Mouse (Mus musculus) CH12.LX (cell line): Measurements from ENCODE around the gene Gna14. TPM values are rescaled to one million over a fixed set of nuclear protein-coding genes. Genes with fewer than 3 reads are reported as not detected.

Experiments
- DNase-seq: peaks from one replicate; pipeline ENCODE4 v3.0.0-alpha.2; 2013; ENCODE audit errors: extremely low read depth
- H3K27ac ChIP-seq: 2 replicates; pipeline ENCODE4 v1.5.1; 2012; ENCODE audit warnings: low read depth, mild to moderate bottlenecking, control low read depth, moderate library complexity; ENCODE audit not compliant: insufficient read depth
- H3K27me3 ChIP-seq: replicated peaks from 2 replicates; pipeline ENCODE3; 2012; ENCODE audit warnings: inconsistent platforms
- H3K36me3 ChIP-seq, 2 experiments: replicated peaks in 1 of 2; 2 replicates each; pipeline versions ENCODE3 to v1.6.1; 2012; ENCODE audit warnings: inconsistent platforms in 1 of 2, low read length in 1 of 2, mild to moderate bottlenecking in 1 of 2, mixed read lengths in 1 of 2, moderate library complexity in 1 of 2; ENCODE audit not compliant: control insufficient read depth in 1 of 2, insufficient read depth in 1 of 2
- H3K4me1 ChIP-seq, 2 experiments: 2 replicates each; pipeline ENCODE4 v1.6.1; 2012; ENCODE audit warnings: inconsistent platforms in 1 of 2, moderate library complexity in 1 of 2; ENCODE audit not compliant: insufficient read depth in 2 of 2, control insufficient read depth in 1 of 2
- H3K4me2 ChIP-seq: 2 replicates; pipeline ENCODE4 v1.6.1; 2012; ENCODE audit warnings: low read depth, mild to moderate bottlenecking, control low read depth; ENCODE audit not compliant: poor library complexity, insufficient read depth, severe bottlenecking
- H3K4me3 ChIP-seq, 3 experiments: fragments of 150-350 bp in 1 of 3; sonication (generic) in 1 of 3; replicated peaks in 1 of 3; 2 replicates each; pipeline versions ENCODE3 to v1.5.1; 2011 to 2012; ENCODE audit warnings: low read depth in 2 of 3, low read length in 2 of 3, mild to moderate bottlenecking in 2 of 3, moderate library complexity in 2 of 3, control low read depth in 1 of 3, improper control_type of control experiment in 1 of 3, inconsistent platforms in 1 of 3, mixed read lengths in 1 of 3; ENCODE audit not compliant: poor library complexity in 1 of 3
- H3K79me2 ChIP-seq: replicated peaks from 2 replicates; pipeline ENCODE4 v1.6.1; 2012; ENCODE audit warnings: mild to moderate bottlenecking, moderate library complexity; ENCODE audit not compliant: control insufficient read depth, poor library complexity, insufficient read depth, severe bottlenecking; ENCODE audit errors: extremely low read depth
- H3K9ac ChIP-seq: 2 replicates; pipeline ENCODE4 v1.6.1; 2012; ENCODE audit warnings: low read depth, mild to moderate bottlenecking, control low read depth, moderate library complexity; ENCODE audit not compliant: insufficient read depth
- H3K9me3 ChIP-seq: replicated peaks from 2 replicates; pipeline ENCODE3; 2012; ENCODE audit warnings: low read length, inconsistent platforms, mixed read lengths
- BHLHE40 ChIP-seq: IDR thresholded peaks from 2 replicates; pipeline ENCODE4 v1.6.1; 2011; ENCODE audit warnings: mild to moderate bottlenecking, low read depth, low read length, improper control_type of control experiment
- CHD1 ChIP-seq: IDR thresholded peaks from 2 replicates; pipeline ENCODE4 v1.6.1; 2012; ENCODE audit warnings: low read depth, low read length, improper control_type of control experiment, inconsistent platforms
- CHD2 ChIP-seq: IDR thresholded peaks from 2 replicates; pipeline ENCODE4 v1.6.1; 2011; ENCODE audit warnings: low read length, improper control_type of control experiment
- CTCF ChIP-seq, 2 experiments: IDR thresholded peaks in 1 of 2; conservative IDR thresholded peaks in 1 of 2; 2 replicates each; pipeline ENCODE4 v1.5.1; 2011 to 2012; ENCODE audit warnings: low read depth in 2 of 2, low read length in 2 of 2, improper control_type of control experiment in 1 of 2, inconsistent platforms in 1 of 2, mild to moderate bottlenecking in 1 of 2, moderate library complexity in 1 of 2
- E2F4 ChIP-seq: IDR thresholded peaks from 2 replicates; pipeline ENCODE4 v1.6.1; 2011; ENCODE audit warnings: low read depth, low read length, improper control_type of control experiment; ENCODE audit not compliant: insufficient replicate concordance
- IRF4 ChIP-seq: IDR thresholded peaks from 2 replicates; pipeline ENCODE4 v1.6.1; 2014; ENCODE audit warnings: low read depth, mild to moderate bottlenecking, inconsistent platforms, low read length, improper control_type of control experiment
- JUND ChIP-seq: conservative IDR thresholded peaks from 2 replicates; pipeline ENCODE4 v1.6.1; 2011; ENCODE audit warnings: low read depth, low read length, improper control_type of control experiment
- KAT2A ChIP-seq: IDR thresholded peaks from 2 replicates; pipeline ENCODE4 v1.6.1; 2012; ENCODE audit warnings: low read length, improper control_type of control experiment, inconsistent platforms; ENCODE audit not compliant: insufficient replicate concordance
- MAFK ChIP-seq: IDR thresholded peaks from 2 replicates; pipeline ENCODE4 v1.6.1; 2011; ENCODE audit warnings: low read length, improper control_type of control experiment; ENCODE audit not compliant: insufficient replicate concordance
- MAX ChIP-seq: IDR thresholded peaks from 2 replicates; pipeline ENCODE4 v1.6.1; 2011; ENCODE audit warnings: low read length, improper control_type of control experiment
- MAZ ChIP-seq: IDR thresholded peaks from 2 replicates; pipeline ENCODE4 v1.6.1; 2012; ENCODE audit warnings: low read depth, mild to moderate bottlenecking, inconsistent platforms, low read length, improper control_type of control experiment, moderate library complexity
- MEF2A ChIP-seq: IDR thresholded peaks from 2 replicates; pipeline ENCODE4 v1.6.1; 2014; ENCODE audit warnings: low read depth, mild to moderate bottlenecking, inconsistent platforms, low read length, improper control_type of control experiment, borderline replicate concordance
- MXI1 ChIP-seq: IDR thresholded peaks from 2 replicates; pipeline ENCODE4 v1.6.1; 2011; ENCODE audit warnings: mild to moderate bottlenecking, low read depth, low read length, improper control_type of control experiment
- NRF1 ChIP-seq: IDR thresholded peaks from 2 replicates; pipeline ENCODE4 v1.6.1; 2014; ENCODE audit warnings: low read depth, mild to moderate bottlenecking, inconsistent platforms, low read length, improper control_type of control experiment, moderate library complexity
- PAX5 ChIP-seq: IDR thresholded peaks from 2 replicates; pipeline ENCODE4 v1.6.1; 2012; ENCODE audit warnings: low read length, inconsistent platforms, mixed read lengths
- POLR2AphosphoS2 ChIP-seq: IDR thresholded peaks from 2 replicates; pipeline ENCODE4 v1.6.1; 2011; ENCODE audit warnings: low read depth, low read length, improper control_type of control experiment
- RAD21 ChIP-seq: IDR thresholded peaks from 2 replicates; pipeline ENCODE4 v1.6.1; 2011; ENCODE audit warnings: low read depth, mild to moderate bottlenecking, low read length, improper control_type of control experiment, moderate library complexity
- TBP ChIP-seq: conservative IDR thresholded peaks from 2 replicates; pipeline ENCODE4 v1.6.1; 2011; ENCODE audit warnings: low read depth, low read length, improper control_type of control experiment
- TCF12 ChIP-seq: IDR thresholded peaks from 2 replicates; pipeline ENCODE4 v1.6.1; 2014; ENCODE audit warnings: low read depth, mild to moderate bottlenecking, inconsistent platforms, low read length, improper control_type of control experiment
- dilution Hi-C: fragments of 300-500 bp; cut with MboI; formaldehyde crosslinking; loops from 2 replicates; pipeline ENCODE4 v1.14.3; 2020; ENCODE audit warnings: low sequenced_read_pairs; ENCODE audit not compliant: extremely low pct_unique_long_range_greater_than_20kb, extremely low pct_ligation_motif_present
- in situ Hi-C: fragments of 300-500 bp; cut with MboI; formaldehyde crosslinking; loops from 3 replicates; pipeline ENCODE4 v1.14.3; 2019; ENCODE audit warnings: low sequenced_read_pairs, low pct_ligation_motif_present, low pct_unique_long_range_greater_than_20kb, mixed read lengths
- polyA plus RNA-seq: library from polyadenylated mRNA; unstranded; fragments of >175 nt; gene quantifications from 2 replicates; pipeline ENCODE4 v1.2.1, GENCODE M21; 2012; ENCODE audit warnings: low read depth; ENCODE audit not compliant: insufficient read length
- total RNA-seq, 2 experiments: library from RNA; depleted of rRNA; stranded (reverse); fragments of 300-350 nt in 1 of 2; fragments of >200 nt in 1 of 2; gene quantifications; 2 replicates each; pipeline ENCODE4 v1.2.3; 2012 to 2014

Gene Gna14
- total and polyA plus RNA-seq, 3 experiments = 0.08 TPM; not detected in 2

- no peaks in the 10 kb centered on the region for H3K79me2 ChIP-seq
- no peak overlapping the region for H3K27ac ChIP-seq
- H3K27me3 ChIP-seq = no peaks in the 10 kb centered on the region
- no peak overlapping the region for H3K9ac ChIP-seq
- peaks cover 9% of the 10 kb centered on the region for H3K9me3 ChIP-seq
- H3K4me1 ChIP-seq = no peaks in the 10 kb centered on the region
- H3K36me3 ChIP-seq = no peaks in the 10 kb centered on the region
- dilution Hi-C loops = no loop called here
- in situ Hi-C loops = no loop called here
- TF ChIP-seq PAX5 (no peak), E2F4 (no peak), JUND (no peak), MEF2A (no peak), MAX (no peak), POLR2AphosphoS2 (no peak), MXI1 (no peak), MAZ (no peak), CHD2 (no peak), NRF1 (no peak), BHLHE40 (no peak), IRF4 (no peak), CTCF (conservative IDR thresholded peaks at IDR 0.05 in 1 of 2, IDR thresholded peaks at IDR 0.05 in 1 of 2; ENCODE audit: low read depth in 2 of 2, low read length in 2 of 2) (no peak), KAT2A (no peak), CHD1 (no peak), TCF12 (no peak), RAD21 (no peak), TBP (no peak), MAFK (no peak)
- no peak overlapping the region for H3K4me3 ChIP-seq
- no peak for DNase-seq
- no peak overlapping the region for H3K4me2 ChIP-seq
Measured at GRCm38 (mm10) chr19:16425596-16425995, 10.0 kb upstream of the Gna14 start.

GRCm38 (mm10) chr19:16431368-16431767 lies 4.2 kb upstream of the Gna14 start:
- Histone ChIP-seq H3K4me2 (no peak overlapping the region), H3K27ac (no peak overlapping the region), H3K79me2 (no peaks in the 10 kb centered on the region), H3K9me3 (peaks cover 9% of the 10 kb centered on the region), H3K4me1 (peaks cover 0 to 5% of the 10 kb centered on the region in 2 experiments; a peak in 3 of 4 replicates), H3K9ac (no peak overlapping the region), H3K4me3 (no peak overlapping the region), H3K36me3 (no peaks in the 10 kb centered on the region), H3K27me3 (no peaks in the 10 kb centered on the region)
- in situ Hi-C loops (no loop called here), dilution Hi-C loops (no loop called here)
- no peak for DNase-seq
- TF ChIP-seq BHLHE40 = no peak
- TF ChIP-seq, all 38 proteins: peak for 0
